Mouse (Mus musculus) small intestine, adult 2 months (tissue): ENCODE measurements around the gene Galnt9.

Experiments
- CTCF ChIP-seq: fragments of 200-500 bp; IDR thresholded peaks from 2 replicates; pipeline ENCODE4 v1.5.1; 2012; ENCODE audit warnings: low read depth, mild to moderate bottlenecking, control low read depth, inconsistent platforms, low read length, moderate library complexity, mixed read lengths; ENCODE audit not compliant: insufficient replicate concordance, insufficient read length; ENCODE audit errors: extremely low read depth
- POLR2A ChIP-seq: fragments of 200-500 bp; IDR thresholded peaks from 2 replicates; pipeline ENCODE4 v1.6.1; 2012; ENCODE audit warnings: low read depth, mild to moderate bottlenecking, control low read depth, inconsistent platforms, low read length, moderate library complexity

- no peak for TF ChIP-seq CTCF
- TF ChIP-seq POLR2A: no peak
These were observed 60.2 kb downstream of the Galnt9 start for GRCm38 (mm10) chr5:110604311-110604710.
